Mouse (Mus musculus) layer of hippocampus, postnatal 36 days (tissue): ENCODE data around the gene Slc36a3. TPM values are rescaled to one million over a fixed set of nuclear protein-coding genes. Genes with fewer than 3 reads are reported as not detected.
"Not testable (repeated sequence)": the region's sequence is repeated elsewhere in the genome, so short reads cannot be mapped to it uniquely, and the experiment has no call there.

ENCODE experiments used
- DNase-seq, 2 experiments: peaks; one replicate each; pipeline ENCODE4 v3.0.0; 2022
- total RNA-seq, 2 experiments: library from RNA; stranded (reverse); gene quantifications; 2 replicates each; pipeline ENCODE4 v1.2.3; 2021

The Slc36a3 gene
- total RNA-seq, 2 experiments from 2014 or later = not detected

DNA sequence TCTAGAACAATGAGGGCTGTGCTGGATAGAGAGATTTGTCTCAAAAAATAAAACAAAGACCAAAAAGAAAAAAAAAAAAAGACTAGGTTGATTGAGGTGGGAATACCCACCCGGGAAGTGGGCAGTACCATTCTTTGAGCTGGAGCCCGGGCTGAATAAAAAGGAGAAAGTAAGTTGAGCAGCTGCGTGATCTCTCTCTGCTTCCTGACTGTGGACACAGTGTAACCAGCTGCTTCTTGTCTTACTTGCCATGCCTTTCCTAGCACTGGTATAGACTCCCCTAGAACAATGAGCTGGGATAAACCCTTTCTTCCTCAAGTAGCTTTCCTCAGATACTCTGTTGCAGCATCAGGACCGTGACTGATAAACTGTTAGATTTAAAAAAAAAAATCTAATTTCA is 10.0 kb downstream of the Slc36a3 start:
- DNase-seq = no peak

DNA sequence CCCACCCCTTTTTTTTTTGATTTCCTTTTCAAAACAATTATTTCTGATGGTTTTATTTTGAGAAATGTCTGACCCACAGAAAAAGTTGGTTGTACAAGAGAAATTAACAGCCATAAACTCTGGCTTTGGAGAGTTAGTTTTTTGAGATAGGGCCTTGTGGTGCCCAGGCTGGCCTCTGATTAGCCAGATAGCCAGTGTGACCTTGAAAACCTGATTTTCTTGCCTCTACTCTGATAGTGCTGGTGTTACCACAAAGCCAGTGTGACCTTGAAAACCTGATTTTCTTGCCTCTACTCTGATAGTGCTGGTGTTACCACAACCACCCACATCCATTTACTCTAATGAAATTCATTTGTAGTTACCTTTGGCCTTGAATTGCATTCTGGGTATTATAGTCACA is 13.9 kb downstream of the Slc36a3 start:
- DNase-seq = no peak

DNA sequence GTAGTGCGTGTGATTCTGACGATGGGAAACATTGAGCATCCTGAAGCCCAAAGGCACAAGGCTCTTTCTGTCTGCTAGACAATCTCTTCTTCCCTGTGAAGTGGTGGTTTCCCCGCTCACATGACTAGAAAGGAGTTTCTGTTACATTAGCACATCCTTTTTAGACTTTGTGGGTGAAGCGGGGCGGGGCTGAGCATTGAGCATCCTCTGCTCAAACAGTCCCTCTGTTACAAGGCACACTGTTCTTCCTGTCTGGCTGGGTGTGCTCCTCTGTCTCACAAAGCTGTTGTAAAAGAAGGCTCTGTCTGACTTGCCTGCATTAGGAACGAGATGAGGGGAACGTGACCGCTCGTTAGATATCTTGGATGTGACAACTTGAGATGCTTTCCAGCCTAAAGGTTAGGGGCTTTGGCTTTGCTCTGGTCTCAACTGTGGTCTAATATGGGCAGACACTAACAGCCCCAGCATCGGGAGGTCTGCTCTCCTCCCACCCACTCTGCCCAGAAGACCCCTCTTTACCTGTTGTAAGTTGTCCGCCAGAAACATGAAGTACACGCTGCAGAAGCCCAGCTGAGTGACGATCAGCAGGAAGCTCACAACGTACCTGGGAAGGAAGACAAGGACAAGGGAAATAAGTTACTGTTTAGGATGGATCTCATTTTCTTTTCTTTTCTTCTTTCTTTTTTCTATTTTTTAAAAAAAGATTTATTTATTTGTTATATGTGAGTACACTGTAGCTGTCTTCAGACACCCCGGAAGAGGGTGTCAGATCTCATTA is 14.5 kb downstream of the Slc36a3 start:
- no peak for DNase-seq

DNA sequence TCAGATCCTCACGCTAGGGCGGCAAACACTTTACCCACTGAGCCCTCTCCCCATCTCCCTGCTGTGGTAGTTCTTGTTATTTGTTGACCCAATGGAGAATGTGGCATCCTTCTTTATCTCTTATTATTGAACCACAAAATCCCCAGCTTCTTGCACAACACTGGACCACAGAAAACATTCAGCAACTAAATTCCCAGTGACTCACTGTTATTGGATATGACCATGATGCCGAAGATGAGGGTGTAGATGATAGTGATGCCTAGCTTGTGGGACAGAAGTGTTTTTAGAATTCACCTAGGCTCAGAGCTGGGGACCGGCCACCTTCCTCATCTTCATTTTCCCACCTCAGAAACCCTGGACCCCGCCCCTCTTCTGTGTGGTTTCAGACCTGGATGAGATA is 16.6 kb downstream of the Slc36a3 start:
- DNase-seq = no peak

DNA sequence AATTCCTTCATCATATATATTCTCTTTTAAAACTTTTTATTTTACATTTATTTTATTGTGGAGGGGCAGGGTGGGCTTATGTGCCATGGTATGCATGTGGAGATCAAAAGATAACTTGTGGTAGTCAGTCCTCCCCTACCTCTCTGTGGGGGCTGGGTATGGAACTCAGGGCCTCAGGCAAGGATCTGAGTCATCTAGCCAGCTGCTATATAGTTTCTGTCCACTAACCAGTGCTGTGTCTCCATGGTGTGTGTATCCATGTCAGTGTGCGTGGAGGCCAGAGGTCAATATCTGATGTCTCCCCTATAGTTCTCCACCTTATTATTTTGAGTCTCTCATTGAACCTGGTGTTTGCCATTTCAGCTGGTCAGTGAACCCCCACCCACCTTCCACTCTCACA is 17.1 kb downstream of the Slc36a3 start:
- DNase-seq = no peak

DNA sequence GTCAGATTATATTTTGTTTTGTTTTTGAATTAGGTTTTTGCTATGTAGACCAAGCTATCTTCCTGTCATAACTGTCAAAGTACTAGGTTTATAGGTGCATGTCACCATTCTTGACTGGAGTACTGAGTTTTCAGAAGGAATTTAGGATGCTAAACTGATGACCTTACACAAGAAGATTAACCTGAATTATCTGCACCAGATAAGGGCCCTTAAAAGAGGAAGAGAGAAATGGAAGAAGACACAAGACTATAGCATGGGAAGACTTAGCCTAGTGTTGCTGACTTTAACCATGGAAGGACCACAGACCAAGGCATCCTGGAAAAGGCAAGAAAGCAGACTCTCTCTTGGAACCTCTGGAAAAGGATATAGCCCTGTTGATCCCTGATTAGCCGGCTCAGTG is 18.3 kb downstream of the Slc36a3 start:
- no peak for DNase-seq

DNA sequence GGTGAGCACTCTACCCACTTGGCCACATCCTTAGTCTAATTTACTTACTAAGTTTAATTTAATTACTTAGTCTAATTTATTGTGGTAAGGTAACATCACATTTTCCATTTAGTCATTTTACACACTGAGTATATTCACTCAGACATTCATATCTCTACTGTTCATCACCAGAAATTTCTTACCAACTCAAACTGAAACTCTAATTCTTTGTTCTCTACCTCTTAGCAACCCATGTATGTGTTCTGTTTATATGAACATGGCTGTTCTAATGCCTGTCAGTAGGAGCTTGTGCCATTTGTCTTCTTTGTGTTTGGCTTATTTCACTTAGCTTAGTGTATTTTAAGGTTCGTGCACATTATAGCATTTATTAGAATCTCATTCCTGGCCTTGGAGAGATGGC is 19.6 kb downstream of the Slc36a3 start:
- no peak for DNase-seq

DNA sequence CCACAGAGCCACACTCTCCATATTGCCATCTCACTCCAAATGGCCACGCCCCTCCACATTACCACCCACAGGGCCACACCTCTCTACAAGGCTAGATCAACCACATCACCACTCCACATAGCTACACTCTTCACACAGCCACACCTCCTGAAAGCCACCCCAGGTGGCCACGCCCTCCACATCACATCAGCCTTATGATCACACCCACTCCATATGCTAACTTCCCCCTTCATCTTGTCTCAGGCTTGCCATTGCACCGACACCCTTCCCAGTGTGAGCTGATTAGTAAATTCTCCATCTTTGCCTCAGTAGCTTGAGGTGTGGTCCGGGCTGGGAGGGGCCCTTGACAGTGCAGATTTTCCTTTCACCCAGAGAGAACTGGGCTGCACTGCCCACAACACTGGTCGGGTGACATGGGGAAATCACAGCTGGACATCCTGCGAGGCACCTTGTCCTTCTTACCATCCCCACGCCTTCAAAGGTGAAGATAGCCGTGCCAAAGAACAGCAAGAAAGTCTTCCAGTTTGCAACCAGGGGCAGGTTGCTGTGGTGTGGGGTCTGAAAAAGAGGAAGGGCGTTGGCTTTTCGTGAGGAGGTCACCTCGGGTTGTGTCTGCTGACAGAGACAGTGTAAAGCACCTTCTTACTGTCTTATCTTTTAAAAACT is 20.3 kb downstream of the Slc36a3 start:
- DNase-seq = no peak

DNA sequence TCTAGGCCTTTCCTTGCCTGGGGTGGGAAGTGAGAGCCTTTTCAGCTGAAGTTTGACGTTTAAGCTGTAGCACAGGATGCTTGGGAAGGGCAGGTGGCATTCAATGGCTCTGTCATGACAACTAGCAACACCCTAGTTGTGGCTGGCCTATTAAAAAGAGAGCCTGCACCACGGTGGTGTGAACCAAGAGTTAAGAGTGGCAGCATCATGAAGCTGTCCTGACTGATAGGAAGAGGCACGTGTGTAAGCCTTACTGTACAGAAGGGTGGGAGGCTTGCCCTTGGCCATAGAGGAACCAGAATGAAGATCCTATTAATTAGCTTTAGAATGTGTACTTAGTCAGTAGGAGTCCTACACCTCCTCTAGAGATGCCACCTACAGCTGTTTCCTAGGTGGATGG is 23.1 kb downstream of the Slc36a3 start:
- no peak for DNase-seq

DNA sequence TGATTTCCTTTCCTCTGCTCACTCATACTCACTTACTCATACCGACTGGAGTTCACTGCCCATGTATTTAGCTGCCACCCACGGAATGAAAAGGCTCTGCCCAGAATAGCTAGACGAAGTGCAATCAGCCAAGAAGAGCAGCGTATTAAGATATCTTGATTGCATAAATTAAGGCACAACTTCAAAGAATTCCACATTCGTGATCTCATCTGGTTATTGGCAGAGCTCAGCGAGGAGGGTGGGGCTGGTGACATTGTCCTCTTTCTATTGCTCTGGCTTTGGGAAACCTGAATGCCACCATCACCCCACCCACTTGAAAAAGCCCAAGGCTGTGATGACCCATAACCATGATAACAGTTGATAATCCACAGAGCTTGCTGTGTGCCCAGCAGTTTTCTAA is 23.6 kb downstream of the Slc36a3 start:
- DNase-seq = no peak

DNA sequence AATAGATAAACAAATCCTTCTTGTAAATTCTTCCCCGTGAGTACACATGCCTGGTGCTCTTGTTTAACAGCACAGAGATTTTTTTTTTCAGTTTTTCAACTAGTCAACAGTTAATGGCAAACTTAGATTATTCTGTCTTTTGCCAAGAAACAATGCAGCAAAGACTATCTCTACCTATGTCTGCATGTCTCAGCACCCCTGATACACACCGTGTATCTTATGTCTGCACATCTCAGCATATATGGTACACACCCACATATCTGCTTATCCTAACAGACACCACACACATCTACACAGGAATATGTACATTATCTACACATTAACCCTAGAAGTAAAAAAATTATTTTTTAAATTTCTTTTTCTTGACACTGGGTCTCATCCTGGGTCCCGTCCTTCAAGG is 24.8 kb downstream of the Slc36a3 start:
- no peak for DNase-seq

DNA sequence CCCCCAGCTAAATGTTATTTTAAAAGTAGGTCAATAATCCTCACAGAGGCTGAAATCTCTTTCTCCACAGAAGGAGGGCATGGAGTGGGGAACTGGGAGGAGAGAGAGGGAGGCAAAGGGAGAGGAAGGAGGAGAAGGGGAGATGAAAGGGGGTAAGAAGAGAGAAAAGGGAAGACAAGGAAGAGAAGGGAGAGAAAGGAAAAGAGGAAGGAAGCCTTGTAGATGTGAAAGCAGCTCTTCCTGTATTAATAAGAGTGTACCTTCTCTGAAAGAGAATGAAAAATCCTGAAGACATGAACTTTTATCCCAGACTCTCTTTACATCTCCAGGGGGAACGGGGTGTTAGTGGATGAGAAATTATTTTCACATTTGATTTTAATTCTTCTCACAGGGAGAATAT is 30.1 kb downstream of the Slc36a3 start:
- DNase-seq = no peak

DNA sequence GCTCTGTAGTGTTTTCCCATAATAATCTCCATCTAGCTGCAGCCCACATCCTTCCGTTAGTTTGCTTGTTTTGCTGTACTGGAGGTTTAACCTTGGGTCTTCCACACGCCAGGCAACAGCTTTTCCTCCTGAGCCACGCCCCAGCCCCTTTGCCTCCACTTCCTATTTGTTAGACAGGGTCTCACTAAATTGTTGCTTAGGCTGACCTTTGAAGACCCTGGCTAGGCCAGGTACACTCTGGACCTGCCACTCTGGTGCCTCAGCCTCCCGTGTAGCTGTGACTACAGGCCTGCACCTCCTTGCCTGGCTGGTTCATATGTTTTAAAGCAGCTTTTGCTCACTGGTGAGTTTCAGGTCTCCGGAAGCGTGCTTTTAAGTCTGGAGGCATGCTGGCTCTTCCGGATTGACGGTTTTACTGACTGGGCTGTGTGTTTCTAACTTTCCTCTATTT is 30.7 kb downstream of the Slc36a3 start:
- DNase-seq = no peak

DNA sequence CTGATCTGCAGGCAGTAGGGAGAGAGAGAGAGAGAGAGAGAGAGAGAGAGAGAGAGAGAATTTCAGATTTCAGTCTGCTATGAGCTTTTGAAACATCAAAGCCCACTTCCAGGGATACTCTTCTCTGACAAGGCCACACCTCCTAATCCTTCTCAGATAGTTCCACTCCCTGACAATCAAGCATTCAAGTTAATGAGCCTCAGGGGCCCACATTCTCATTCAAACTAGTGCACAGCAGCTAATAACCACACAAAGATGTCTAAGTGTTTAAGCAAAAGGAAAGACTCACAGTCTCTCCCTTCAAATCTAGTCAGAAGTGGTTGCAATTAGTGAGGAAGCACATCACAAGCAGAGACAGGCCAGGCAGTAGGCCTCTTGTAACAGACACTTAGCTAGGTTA is 31.2 kb downstream of the Slc36a3 start:
- DNase-seq = no peak

DNA sequence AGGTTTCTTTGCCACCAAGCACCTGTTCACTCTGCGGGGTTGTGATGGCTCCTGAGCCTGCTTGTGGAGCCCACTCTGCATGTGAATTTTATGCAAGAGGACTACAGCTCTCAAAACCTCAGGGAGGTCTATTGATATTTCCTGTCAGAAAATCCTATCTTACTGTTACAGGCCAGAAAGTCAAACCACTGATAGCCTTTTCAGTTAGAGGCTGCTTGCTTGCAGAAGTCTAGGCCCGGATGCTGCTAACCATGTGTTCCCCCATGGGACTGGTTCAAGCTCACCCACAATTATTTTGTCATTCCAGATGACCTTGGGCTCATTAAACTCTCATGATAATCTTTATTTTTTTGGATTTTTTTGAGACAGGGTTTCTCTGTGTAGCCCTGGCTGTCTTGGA is 34.5 kb downstream of the Slc36a3 start:
- DNase-seq = no peak

DNA sequence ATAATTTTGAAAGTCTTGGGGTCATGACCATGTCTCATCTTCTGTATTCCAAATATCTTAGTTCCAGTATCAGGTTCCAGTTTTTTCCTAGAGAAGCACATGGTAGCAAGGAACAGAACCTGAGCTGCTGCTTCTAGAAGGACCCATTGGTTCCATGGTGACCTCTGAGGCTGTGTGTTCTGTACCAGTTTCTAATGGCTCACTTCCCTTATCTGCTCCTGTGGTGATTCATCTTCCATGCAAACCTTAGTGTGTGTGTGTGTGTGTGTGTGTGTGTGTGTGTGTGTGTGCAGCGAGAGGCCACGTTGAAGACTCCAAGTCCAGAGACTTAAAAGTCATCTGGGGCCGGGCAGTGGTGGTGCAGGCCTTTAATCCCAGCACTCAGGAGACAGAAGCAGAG is 35.5 kb downstream of the Slc36a3 start:
- DNase-seq = no peak

DNA sequence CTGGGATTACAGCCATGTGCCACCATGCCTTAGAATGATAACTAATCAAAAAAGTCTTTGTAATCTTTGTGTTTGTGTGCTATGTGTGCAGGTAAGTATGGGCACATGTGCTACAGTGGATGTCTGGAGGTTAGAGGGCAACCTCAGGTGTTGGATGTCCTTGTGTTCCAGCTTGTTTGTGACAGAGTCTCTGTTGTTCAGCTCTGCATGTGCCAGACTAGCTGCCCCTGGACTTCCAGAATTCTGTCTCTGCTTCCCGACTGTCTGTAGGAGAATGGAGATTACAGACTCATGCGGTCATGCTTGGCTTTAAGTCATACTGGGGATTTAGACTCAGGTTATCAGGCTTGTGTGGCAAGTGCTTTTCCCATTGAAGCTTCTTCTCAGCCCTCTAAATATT is 37.2 kb downstream of the Slc36a3 start:
- no peak for DNase-seq

DNA sequence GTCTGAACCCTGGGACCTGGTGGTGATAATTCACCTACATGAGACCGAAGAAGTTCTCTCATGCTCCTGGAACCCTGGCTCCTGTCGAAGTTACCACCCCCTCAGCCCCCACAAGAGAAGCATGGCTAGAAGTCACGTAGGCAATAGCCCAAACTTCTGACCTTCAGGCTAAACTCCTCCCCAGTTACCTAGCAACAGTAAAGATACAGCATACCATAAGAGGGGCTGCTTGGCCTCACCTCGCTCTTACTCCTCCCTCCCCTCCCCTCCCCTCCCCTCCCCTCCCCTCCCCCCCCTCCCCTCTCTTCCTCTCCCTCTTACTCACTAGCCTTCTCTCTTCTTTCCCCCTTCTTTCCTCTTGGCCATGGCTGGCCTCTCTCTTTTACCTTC is 37.7 kb downstream of the Slc36a3 start:
- not testable (repeated sequence) for DNase-seq

DNA sequence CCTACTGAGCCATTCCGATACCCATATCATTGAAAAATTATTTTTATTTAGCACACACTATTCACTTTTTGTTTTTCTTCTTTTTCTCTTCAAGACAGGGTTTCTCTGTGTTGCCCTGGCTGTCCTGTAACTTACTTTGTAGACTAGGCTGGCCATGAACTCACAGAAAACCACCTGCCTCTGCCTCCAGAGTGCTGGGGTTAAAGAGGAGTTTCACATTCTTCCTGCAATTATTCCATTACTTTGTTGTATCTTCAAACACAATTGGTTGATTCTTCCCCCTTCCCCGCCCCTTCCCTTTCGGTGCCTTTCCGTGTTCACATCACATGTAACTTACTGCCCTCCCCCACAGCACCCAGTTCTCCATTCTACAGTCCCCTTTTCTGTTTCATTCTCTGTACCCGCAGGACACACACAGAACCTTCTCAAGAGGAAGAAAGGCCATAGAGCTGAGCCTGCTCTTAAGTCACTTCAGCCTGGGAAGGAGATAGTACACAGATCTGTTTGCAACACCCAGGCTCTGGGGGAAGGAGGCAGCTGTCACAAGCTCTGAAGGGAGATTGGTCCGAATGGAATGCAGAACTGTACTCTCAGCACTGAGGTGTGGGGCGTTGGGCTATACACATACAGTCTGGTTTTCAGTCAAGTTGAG is 38.2 kb downstream of the Slc36a3 start:
- no peak for DNase-seq

DNA sequence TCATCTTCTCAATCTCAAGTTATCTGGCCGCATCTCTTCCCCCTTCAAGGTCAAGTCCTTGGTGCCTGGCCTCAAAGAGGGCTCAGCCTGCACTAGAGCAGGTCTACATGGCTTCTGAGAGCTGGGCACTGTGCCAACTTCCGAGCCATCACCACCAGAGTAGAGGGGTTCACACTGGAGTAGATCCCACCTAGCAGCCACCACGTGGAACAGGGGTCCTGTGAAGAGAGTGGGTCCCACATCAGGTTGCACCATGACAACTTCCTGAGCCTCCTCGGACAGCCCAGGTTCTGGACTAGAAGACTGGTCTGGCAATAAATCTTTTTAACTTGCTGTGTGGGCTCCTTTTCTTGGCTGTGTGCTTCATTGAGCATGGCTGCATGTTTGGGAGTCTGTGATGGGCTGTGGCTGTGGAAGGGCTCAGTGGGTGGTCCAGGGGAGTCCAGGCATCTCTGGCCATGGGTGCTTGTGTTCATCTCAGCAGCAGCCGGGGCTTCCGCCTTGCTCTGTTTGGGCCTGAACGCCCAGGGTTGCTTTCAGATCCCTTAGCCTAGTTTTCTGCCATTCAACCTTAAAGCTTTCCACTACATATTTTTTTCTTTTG is 40.8 kb downstream of the Slc36a3 start:
- no peak for DNase-seq

DNA sequence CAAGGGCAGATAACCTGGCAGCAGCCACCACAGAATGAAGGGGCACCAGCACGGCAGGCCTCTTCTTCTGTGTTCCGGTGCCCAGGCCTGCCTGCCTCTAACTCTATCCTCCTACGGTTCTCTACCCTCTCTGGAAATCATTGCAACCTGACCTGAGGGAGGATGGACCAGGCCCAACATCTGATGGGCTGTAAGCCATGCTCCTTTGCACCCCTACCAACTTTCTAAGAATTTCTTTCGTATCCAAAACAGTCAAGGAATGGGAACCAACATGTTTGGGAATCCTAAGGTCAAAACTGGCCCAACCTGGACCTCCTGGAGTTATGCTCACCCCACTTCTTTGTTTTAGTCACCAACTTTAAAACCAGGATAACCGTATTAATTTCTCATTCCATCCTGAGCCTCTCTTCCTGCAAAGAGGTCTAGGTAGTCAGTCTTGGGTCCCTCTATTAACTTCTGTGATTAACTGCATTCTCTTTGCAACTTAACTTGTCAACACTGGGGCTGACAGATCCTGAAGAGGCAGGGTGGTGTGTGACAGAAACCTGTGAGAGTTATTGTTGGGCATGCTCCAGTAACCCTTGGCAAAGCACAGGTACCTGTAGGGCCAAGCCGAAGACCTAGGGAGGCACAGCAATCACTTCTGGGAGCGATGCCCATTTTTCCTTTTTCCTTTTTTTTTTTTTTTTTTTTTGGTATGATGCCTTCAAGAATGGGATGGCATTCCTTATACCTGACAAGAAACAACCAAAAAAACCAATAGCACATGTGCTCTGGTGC is 41.8 kb downstream of the Slc36a3 start:
- DNase-seq = no peak

DNA sequence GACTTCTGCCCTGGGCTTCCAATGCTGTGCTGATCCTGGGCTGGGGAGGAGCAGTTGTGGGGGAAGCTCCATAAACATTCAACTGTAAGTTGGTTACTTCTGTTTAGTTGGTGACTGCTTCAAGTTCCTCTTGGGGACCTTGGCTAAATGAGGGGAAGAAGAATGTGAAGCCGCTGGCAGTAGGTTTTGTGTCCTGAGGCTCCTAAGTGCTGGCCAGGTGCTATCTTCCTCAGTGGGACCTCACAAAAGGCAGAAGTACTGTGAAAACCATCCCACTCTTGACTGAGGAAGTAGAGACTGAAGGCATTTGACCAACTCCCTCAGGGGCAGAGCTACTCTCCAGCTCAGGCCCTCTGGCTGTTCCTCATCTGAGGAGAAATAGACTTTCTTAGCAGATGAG is 44.9 kb downstream of the Slc36a3 start:
- no peak for DNase-seq

DNA sequence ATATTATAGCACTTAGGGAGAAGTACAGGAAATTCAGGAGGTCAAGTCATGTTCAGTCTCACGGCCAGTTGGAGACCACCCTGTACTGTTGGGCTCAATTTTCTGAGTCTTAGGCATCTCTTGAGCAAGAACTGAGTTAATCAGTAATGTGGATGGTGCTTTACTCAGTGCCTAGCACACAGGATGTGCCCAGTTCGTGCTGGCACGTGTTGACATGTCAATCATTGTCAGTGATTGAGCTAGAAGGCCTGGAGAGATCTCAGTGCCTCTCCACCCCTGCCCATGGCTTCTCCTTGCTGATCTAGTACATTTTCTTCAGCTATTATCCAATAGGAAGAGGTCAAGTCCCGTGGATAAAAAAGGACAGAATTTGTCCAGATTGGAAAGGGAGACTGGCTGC is 46.1 kb downstream of the Slc36a3 start:
- no peak for DNase-seq
